Mouse (Mus musculus): ENCODE measurements around the gene Nadk2. TPM values are rescaled to one million over a fixed set of nuclear protein-coding genes. Genes with fewer than 3 reads are reported as not detected.

Gene Nadk2
- polyA plus RNA-seq, 1 experiment from 2014 or later, result 37.2 TPM

GRCm38 (mm10) chr15:9131499-9131888 lies 60.4 kb downstream of the Nadk2 start:
- ATAC-seq (ENCODE audit: insufficient number of reproducible peaks, low FRiP score, low TSS enrichment, low read depth) (no peak), DNase-seq (ENCODE audit: low spot score) (no peak)
- no peak overlapping the region for H3K4me3 ChIP-seq (ENCODE audit: low read depth, low read length)
- no peak overlapping the region for H3K27ac ChIP-seq (replicated peaks; ENCODE audit: low read depth, low read length)
- no peak overlapping the region for H3K9ac ChIP-seq (ENCODE audit: low read length)
- no peaks in the 10 kb centered on the region for H3K27me3 ChIP-seq (ENCODE audit: control insufficient read depth, insufficient read depth, low read length)
- H3K4me1 ChIP-seq (ENCODE audit: control insufficient read depth, insufficient read depth, low read length), result no peaks in the 10 kb centered on the region
- WGBS, result 83% methylated on average over 4 of the region's 4 CpGs
- H3K4me2 ChIP-seq (ENCODE audit: low read depth, severe bottlenecking), result no peak overlapping the region
- H3K36me3 ChIP-seq (ENCODE audit: control insufficient read depth, insufficient read depth, low read length), result peaks cover 13% of the 10 kb centered on the region
- no peaks in the 10 kb centered on the region for H3K9me3 ChIP-seq (ENCODE audit: control insufficient read depth, low read length)

- DNase-seq (ENCODE audit: low spot score) (no peak), ATAC-seq (ENCODE audit: insufficient number of reproducible peaks, low FRiP score, low TSS enrichment, low read depth) (no peak)
- Histone ChIP-seq H3K36me3 (ENCODE audit: control insufficient read depth, insufficient read depth, low read length) (peaks cover 15% of the 10 kb centered on the region), H3K4me2 (ENCODE audit: low read depth, severe bottlenecking) (no peak overlapping the region), H3K4me3 (ENCODE audit: low read depth, low read length) (no peak overlapping the region), H3K27me3 (ENCODE audit: control insufficient read depth, insufficient read depth, low read length) (no peaks in the 10 kb centered on the region), H3K9ac (ENCODE audit: low read length) (no peak overlapping the region), H3K27ac (replicated peaks; ENCODE audit: low read depth, low read length) (no peak overlapping the region), H3K9me3 (ENCODE audit: control insufficient read depth, low read length) (no peaks in the 10 kb centered on the region), H3K4me1 (ENCODE audit: control insufficient read depth, insufficient read depth, low read length) (no peaks in the 10 kb centered on the region)
- 83% methylated on average over 13 of the region's 13 CpGs for WGBS
Observed at GRCm38 (mm10) chr15:9132693-9133443, 61.8 kb downstream of the Nadk2 start.

GRCm38 (mm10) chr15:9134891-9135507 lies 63.9 kb downstream of the Nadk2 start:
- WGBS, result 69% methylated on average over 6 of the region's 6 CpGs
- H3K27ac ChIP-seq (replicated peaks; ENCODE audit: low read depth, low read length), result no peak overlapping the region; the same call in 1 of the 2 replicates
- H3K4me1 ChIP-seq (ENCODE audit: control insufficient read depth, insufficient read depth, low read length), result no peaks in the 10 kb centered on the region; the same call in 1 of the 2 replicates
- peaks cover 10% of the 10 kb centered on the region for H3K36me3 ChIP-seq (ENCODE audit: control insufficient read depth, insufficient read depth, low read length)
- no peaks in the 10 kb centered on the region for H3K27me3 ChIP-seq (ENCODE audit: control insufficient read depth, insufficient read depth, low read length)
- no peak overlapping the region; the same call in 1 of the 2 replicates for H3K9ac ChIP-seq (ENCODE audit: low read length)
- no peaks in the 10 kb centered on the region for H3K9me3 ChIP-seq (ENCODE audit: control insufficient read depth, low read length)
- H3K4me3 ChIP-seq (ENCODE audit: low read depth, low read length), result no peak overlapping the region
- peak; percentile 50 for ATAC-seq (ENCODE audit: insufficient number of reproducible peaks, low FRiP score, low TSS enrichment, low read depth)
- H3K4me2 ChIP-seq (ENCODE audit: low read depth, severe bottlenecking), result no peak overlapping the region
- DNase-seq (ENCODE audit: low spot score), result peak; percentile 36

- Histone ChIP-seq H3K4me2 (ENCODE audit: low read depth, severe bottlenecking) (peak overlapping the region; percentile 62), H3K9ac (ENCODE audit: low read length) (peak overlapping the region; percentile 74), H3K9me3 (ENCODE audit: control insufficient read depth, low read length) (no peaks in the 10 kb centered on the region), H3K4me1 (ENCODE audit: control insufficient read depth, insufficient read depth, low read length) (peaks cover 2% of the 10 kb centered on the region; the same call in 1 of the 2 replicates), H3K27ac (replicated peaks; ENCODE audit: low read depth, low read length) (no peak overlapping the region), H3K4me3 (ENCODE audit: low read depth, low read length) (peak overlapping the region; percentile 84), H3K27me3 (ENCODE audit: control insufficient read depth, insufficient read depth, low read length) (no peaks in the 10 kb centered on the region), H3K36me3 (ENCODE audit: control insufficient read depth, insufficient read depth, low read length) (peaks cover 8% of the 10 kb centered on the region)
- 34% methylated on average over 10 of the region's 10 CpGs for WGBS
- ATAC-seq (ENCODE audit: insufficient number of reproducible peaks, low FRiP score, low TSS enrichment, low read depth) (no peak), DNase-seq (ENCODE audit: low spot score) (peak; percentile 32)
Observed at GRCm38 (mm10) chr15:9139447-9139846, 68.4 kb downstream of the Nadk2 start.

GRCm38 (mm10) chr15:9140252-9140680 lies 69.2 kb downstream of the Nadk2 start, which contains the start of gene Lmbrd2:
Gene Lmbrd2, plus strand, starts transcription at chr15:9140550.
- Histone ChIP-seq H3K4me2 (ENCODE audit: low read depth, severe bottlenecking) (peak within 1 kb of the TSS; percentile 62), H3K9me3 (ENCODE audit: control insufficient read depth, low read length) (no peaks in the 10 kb centered on the region), H3K4me3 (ENCODE audit: low read depth, low read length) (peak within 1 kb of the TSS; percentile 84), H3K27ac (replicated peaks; ENCODE audit: low read depth, low read length) (peak within 1 kb of the TSS; percentile 73), H3K27me3 (ENCODE audit: control insufficient read depth, insufficient read depth, low read length) (no peaks in the 10 kb centered on the region), H3K9ac (ENCODE audit: low read length) (peak within 1 kb of the TSS; percentile 74), H3K36me3 (ENCODE audit: control insufficient read depth, insufficient read depth, low read length) (peaks cover 8% of the 10 kb centered on the region), H3K4me1 (ENCODE audit: control insufficient read depth, insufficient read depth, low read length) (peaks cover 2% of the 10 kb centered on the region; the same call in 1 of the 2 replicates)
- DNase-seq (ENCODE audit: low spot score) (peak; percentile 97), ATAC-seq (ENCODE audit: insufficient number of reproducible peaks, low FRiP score, low TSS enrichment, low read depth) (peak; percentile 98)
- WGBS, result under 1% methylated on average over 29 of the region's 34 CpGs

GRCm38 (mm10) chr15:9140684-9141171 lies 69.7 kb downstream of the Nadk2 start:
- ATAC-seq (ENCODE audit: insufficient number of reproducible peaks, low FRiP score, low TSS enrichment, low read depth), result peak; percentile 91
- peak overlapping the region; percentile 55 for H3K4me2 ChIP-seq (ENCODE audit: low read depth, severe bottlenecking)
- peak overlapping the region; percentile 73 for H3K27ac ChIP-seq (replicated peaks; ENCODE audit: low read depth, low read length)
- WGBS, result under 1% methylated on average over 32 of the region's 37 CpGs
- peak overlapping the region; percentile 74 for H3K9ac ChIP-seq (ENCODE audit: low read length)
- H3K4me1 ChIP-seq (ENCODE audit: control insufficient read depth, insufficient read depth, low read length), result peaks cover 2% of the 10 kb centered on the region; the same call in 1 of the 2 replicates
- DNase-seq (ENCODE audit: low spot score), result no peak
- peak overlapping the region; percentile 84 for H3K4me3 ChIP-seq (ENCODE audit: low read depth, low read length)
- peaks cover 8% of the 10 kb centered on the region for H3K36me3 ChIP-seq (ENCODE audit: control insufficient read depth, insufficient read depth, low read length)
- no peaks in the 10 kb centered on the region for H3K9me3 ChIP-seq (ENCODE audit: control insufficient read depth, low read length)
- H3K27me3 ChIP-seq (ENCODE audit: control insufficient read depth, insufficient read depth, low read length), result no peaks in the 10 kb centered on the region

GRCm38 (mm10) chr15:9155325-9155724 lies 84.3 kb downstream of the Nadk2 start, which contains the start of gene Skp2:
Gene Skp2, minus strand, starts transcription at chr15:9155425.
- no peaks in the 10 kb centered on the region for H3K9me3 ChIP-seq (ENCODE audit: control insufficient read depth, low read length)
- ATAC-seq (ENCODE audit: insufficient number of reproducible peaks, low FRiP score, low TSS enrichment, low read depth) (no peak), DNase-seq (ENCODE audit: low spot score) (no peak)
- H3K27ac ChIP-seq (replicated peaks; ENCODE audit: low read depth, low read length), result no peak within 1 kb of the TSS
- H3K4me2 ChIP-seq (ENCODE audit: low read depth, severe bottlenecking), result no peak within 1 kb of the TSS
- H3K36me3 ChIP-seq (ENCODE audit: control insufficient read depth, insufficient read depth, low read length), result no peaks in the 10 kb centered on the region
- H3K4me3 ChIP-seq (ENCODE audit: low read depth, low read length), result no peak within 1 kb of the TSS
- no peak within 1 kb of the TSS for H3K9ac ChIP-seq (ENCODE audit: low read length)
- no peaks in the 10 kb centered on the region for H3K27me3 ChIP-seq (ENCODE audit: control insufficient read depth, insufficient read depth, low read length)
- no peaks in the 10 kb centered on the region for H3K4me1 ChIP-seq (ENCODE audit: control insufficient read depth, insufficient read depth, low read length)

Data from limb, embryonic 11.5 days (tissue).